Mouse (Mus musculus) heart, adult 2 months (tissue): ENCODE measurements around the gene Mrpl1.

Experiments
- CTCF ChIP-seq: fragments of 200-600 bp; IDR thresholded peaks from 2 replicates; pipeline ENCODE4 v1.8.1; 2022; ENCODE audit warnings: antibody characterized with exemption, mild to moderate bottlenecking, moderate library complexity
- POLR2A ChIP-seq: fragments of 200-500 bp; IDR thresholded peaks from 2 replicates; pipeline ENCODE4 v1.6.1; 2011; ENCODE audit warnings: mild to moderate bottlenecking, low read depth, low read length, control low read depth; ENCODE audit not compliant: insufficient read depth

GRCm38 (mm10) chr5:96201462-96202154 is 7.7 kb upstream of the Mrpl1 start:
- TF ChIP-seq POLR2A = no peak
- no peak for TF ChIP-seq CTCF
